Mouse (Mus musculus) right cerebral cortex, adult 2 months (tissue): ENCODE measurements around the gene Stap1.

ENCODE experiments used
- DNase-seq, 2 experiments: peaks; one replicate each; pipeline ENCODE4 v3.0.0; 2021 to 2022; ENCODE audit warnings: low spot score in 2 of 2

The Stap1 gene

GRCm38 (mm10) chr5:86071538-86071937 lies at the start of gene Stap1:
Stap1 (plus strand) TSS chr5:86071746.
- no peak for DNase-seq

- DNase-seq = no peak
Measured at GRCm38 (mm10) chr5:86029820-86030219, 41.7 kb upstream of the Stap1 start.

- DNase-seq = no peak
Measured at GRCm38 (mm10) chr5:86063501-86063900, 8.0 kb upstream of the Stap1 start.

GRCm38 (mm10) chr5:86065101-86065875 lies 6.3 kb upstream of the Stap1 start, which contains the start of gene Cenpc1:
Cenpc1 (minus strand) TSS chr5:86065583.
- DNase-seq = peak; percentile 91 to 94

- DNase-seq = no peak
Measured at GRCm38 (mm10) chr5:86065876-86066550, 5.5 kb upstream of the Stap1 start.

- DNase-seq = peak; percentile 93 to 97
Measured at GRCm38 (mm10) chr5:86066551-86066929, 5.0 kb upstream of the Stap1 start.

GRCm38 (mm10) chr5:86068451-86068850 lies 3.1 kb upstream of the Stap1 start:
- no peak for DNase-seq

- DNase-seq = no peak
Measured at GRCm38 (mm10) chr5:86069121-86069520, 2.4 kb upstream of the Stap1 start.

- no peak for DNase-seq
Measured at GRCm38 (mm10) chr5:86072756-86073386, 1.3 kb downstream of the Stap1 start.

- no peak for DNase-seq
Measured at GRCm38 (mm10) chr5:86078720-86079334, 7.3 kb downstream of the Stap1 start.

GRCm38 (mm10) chr5:86083987-86084386 lies 12.4 kb downstream of the Stap1 start:
- DNase-seq = no peak

GRCm38 (mm10) chr5:86084979-86085378 lies 13.4 kb downstream of the Stap1 start:
- no peak for DNase-seq

- DNase-seq = no peak
Measured at GRCm38 (mm10) chr5:86086751-86087150, 15.2 kb downstream of the Stap1 start.

- DNase-seq = no peak
Measured at GRCm38 (mm10) chr5:86094754-86095153, 23.2 kb downstream of the Stap1 start.

- no peak for DNase-seq
Measured at GRCm38 (mm10) chr5:86098988-86099387, 27.4 kb downstream of the Stap1 start.

- DNase-seq = no peak
Measured at GRCm38 (mm10) chr5:86100621-86101020, 29.1 kb downstream of the Stap1 start.

- no peak for DNase-seq
Measured at GRCm38 (mm10) chr5:86102176-86102575, 30.6 kb downstream of the Stap1 start.

GRCm38 (mm10) chr5:86106610-86107009 lies 35.1 kb downstream of the Stap1 start:
- DNase-seq = no peak

- no peak for DNase-seq
Measured at GRCm38 (mm10) chr5:86111074-86111473, 39.5 kb downstream of the Stap1 start.

GRCm38 (mm10) chr5:86113037-86113436 lies 41.5 kb downstream of the Stap1 start:
- no peak for DNase-seq

GRCm38 (mm10) chr5:86113997-86114396 lies 42.5 kb downstream of the Stap1 start:
- DNase-seq = no peak

- no peak for DNase-seq
Measured at GRCm38 (mm10) chr5:86118457-86119094, 47.0 kb downstream of the Stap1 start.
